Mouse (Mus musculus) forebrain, embryonic 16.5 days (tissue): ENCODE data around the gene Gm26741. TPM values are rescaled to one million over a fixed set of nuclear protein-coding genes. Genes with fewer than 3 reads are reported as not detected.
"Not testable (repeated sequence)": the region's sequence is repeated elsewhere in the genome, so short reads cannot be mapped to it uniquely, and the experiment has no call there.

ENCODE experiments used
- ATAC-seq: fragments of 200-750 bp; cut with Nextera tagmentation; 2 replicates; pipeline ENCODE4 v1.8.0; 2017; ENCODE audit warnings: mild to moderate bottlenecking, moderate library complexity
- H3K27ac ChIP-seq: fragments of 300-500 bp; sonication (generic); 2 replicates; pipeline ENCODE4 v1.5.1; 2014; ENCODE audit warnings: low read length, control low read depth
- H3K27me3 ChIP-seq: fragments of 300-500 bp; sonication (generic); replicated peaks from 2 replicates; pipeline ENCODE4 v1.6.1; 2014; ENCODE audit warnings: low read length; ENCODE audit not compliant: control insufficient read depth, insufficient read depth
- H3K36me3 ChIP-seq: fragments of 300-500 bp; sonication (generic); 2 replicates; pipeline ENCODE4 v1.6.1; 2014; ENCODE audit not compliant: control insufficient read depth, insufficient read depth
- H3K4me1 ChIP-seq: fragments of 300-500 bp; sonication (generic); replicated peaks from 2 replicates; pipeline ENCODE4 v1.6.1; 2014; ENCODE audit warnings: low read length; ENCODE audit not compliant: control insufficient read depth, insufficient read depth
- H3K4me2 ChIP-seq: fragments of 300-500 bp; sonication (generic); 2 replicates; pipeline ENCODE4 v1.6.1; 2014; ENCODE audit warnings: mild to moderate bottlenecking, low read length, control low read depth
- H3K4me3 ChIP-seq: fragments of 300-500 bp; sonication (generic); replicated peaks from 2 replicates; pipeline ENCODE4 v1.5.1; 2014; ENCODE audit warnings: mild to moderate bottlenecking, low read length, control low read depth
- H3K9ac ChIP-seq: fragments of 300-500 bp; sonication (generic); replicated peaks from 2 replicates; pipeline ENCODE4 v1.6.1; 2014; ENCODE audit warnings: low read depth, low read length, control low read depth
- H3K9me3 ChIP-seq: fragments of 300-500 bp; sonication (generic); 2 replicates; pipeline ENCODE4 v1.6.1; 2016; ENCODE audit warnings: low read length; ENCODE audit not compliant: control insufficient read depth
- WGBS: fragments of 180-500 bp; shearing (Covaris S2); extraction: QIAGEN DNeasy Blood & Tissue Kit; methylation state at CpG from one replicate; pipeline ENCODE4 v1.1.7; 2014; 5-methylcytosine and 5-hydroxymethylcytosine counted together
- polyA plus RNA-seq: library from polyadenylated mRNA; unstranded; fragments of >200 nt; fragmentation: Nextera tagmentation; extraction: Ambion mirVana; gene quantifications from 2 replicates; pipeline ENCODE4 v1.2.1, GENCODE M21; 2015

The Gm26741 gene
- polyA plus RNA-seq, result not detected in 2 replicates

DNA sequence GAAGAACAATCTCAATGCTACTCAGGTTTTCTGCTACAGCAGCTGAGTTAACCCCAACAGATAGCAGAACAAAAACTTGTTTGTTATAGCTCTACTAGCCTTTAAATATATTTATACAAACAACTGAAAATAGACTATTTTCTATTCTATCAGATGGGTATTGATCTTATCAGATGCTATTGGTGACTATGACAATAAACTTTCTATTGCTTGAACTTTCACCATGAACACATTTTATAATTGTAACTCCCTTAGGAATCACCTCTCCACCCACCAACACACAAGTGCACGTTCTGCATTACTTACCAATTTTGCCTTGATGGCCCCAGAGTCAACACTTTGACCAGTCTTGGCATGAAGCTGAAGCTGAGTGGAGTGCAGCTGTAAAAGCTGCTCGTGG lies at the start of gene Gm26741:
Gene Gm26741 (plus strand): TSS at position 301 of the 400 bp plus-strand sequence.
- no peak for ATAC-seq
- H3K27ac ChIP-seq, result no peak within 1 kb of the TSS
- WGBS, result 87% methylated on average over 2 of the region's 2 CpGs
- H3K9me3 ChIP-seq, result no peaks in the 10 kb centered on the region
- no peaks in the 10 kb centered on the region for H3K27me3 ChIP-seq
- no peak within 1 kb of the TSS for H3K4me2 ChIP-seq
- no peaks in the 10 kb centered on the region for H3K4me1 ChIP-seq
- H3K9ac ChIP-seq, result no peak within 1 kb of the TSS
- H3K36me3 ChIP-seq, result peaks cover 4% of the 10 kb centered on the region; the same call in 1 of the 2 replicates
- H3K4me3 ChIP-seq, result no peak within 1 kb of the TSS

DNA sequence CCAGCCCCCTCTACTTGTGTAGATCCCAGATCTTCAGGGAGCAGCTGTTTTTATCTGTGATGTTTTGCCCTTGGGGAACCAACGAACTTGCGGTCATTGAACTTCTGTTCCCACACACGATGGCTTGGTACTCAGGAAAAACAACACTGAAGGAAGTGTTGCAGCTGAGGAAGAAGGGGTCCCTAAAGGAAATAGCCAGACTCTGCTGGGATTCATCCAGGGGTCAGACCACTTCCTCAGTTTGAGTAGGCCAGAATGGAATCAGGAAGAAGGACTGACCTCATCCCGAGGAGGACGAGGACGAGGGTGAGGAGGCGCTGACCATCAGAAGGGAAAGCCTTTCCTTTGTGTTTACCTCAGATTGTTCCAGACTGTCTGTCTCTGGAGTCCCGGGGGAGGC lies 49.4 kb upstream of the Gm26741 start:
- H3K4me1 ChIP-seq, result no peaks in the 10 kb centered on the region
- H3K36me3 ChIP-seq, result no peaks in the 10 kb centered on the region; the same call in 1 of the 2 replicates
- no peak overlapping the region for H3K4me2 ChIP-seq
- H3K9me3 ChIP-seq, result no peaks in the 10 kb centered on the region
- no peak overlapping the region for H3K9ac ChIP-seq
- no peak for ATAC-seq
- H3K4me3 ChIP-seq, result no peak overlapping the region
- 86% methylated on average over 8 of the region's 8 CpGs for WGBS
- no peak overlapping the region for H3K27ac ChIP-seq
- H3K27me3 ChIP-seq, result no peaks in the 10 kb centered on the region

DNA sequence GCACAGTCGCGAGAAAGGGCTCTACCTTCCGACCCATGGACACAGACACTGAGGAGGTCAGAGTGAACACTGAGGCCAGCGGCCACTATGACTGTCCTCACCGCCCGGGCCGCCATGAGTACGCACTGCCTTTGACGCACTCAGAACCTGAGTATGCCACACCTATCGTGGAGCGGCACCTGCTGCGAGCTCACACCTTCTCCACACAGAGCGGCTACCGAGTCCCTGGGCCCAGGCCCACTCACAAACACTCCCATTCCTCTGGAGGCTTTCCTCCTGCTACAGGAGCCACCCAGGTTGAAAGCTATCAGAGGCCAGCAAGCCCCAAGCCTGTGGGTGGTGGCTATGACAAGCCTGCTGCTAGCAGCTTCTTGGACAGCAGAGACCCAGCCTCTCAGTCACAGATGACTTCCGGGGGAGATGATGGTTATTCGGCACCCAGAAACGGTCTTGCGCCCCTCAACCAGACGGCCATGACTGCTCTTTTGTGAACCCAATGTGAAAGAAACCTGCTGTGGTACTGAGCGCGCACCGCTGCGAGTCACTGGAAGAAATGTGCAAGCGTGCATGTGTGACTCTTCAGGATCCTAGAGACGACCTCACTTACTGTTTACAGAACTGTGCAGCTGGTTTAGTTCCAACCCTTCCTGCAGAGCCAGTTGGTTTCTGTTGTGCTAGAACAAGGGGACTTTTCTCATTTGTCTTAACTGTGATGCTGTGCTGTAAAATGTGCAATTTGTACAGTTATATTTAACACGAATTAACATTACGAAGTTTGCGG lies 38.9 kb upstream of the Gm26741 start:
- 93% methylated on average over 28 of the region's 28 CpGs for WGBS
- no peak overlapping the region for H3K4me2 ChIP-seq
- ATAC-seq, result no peak
- no peaks in the 10 kb centered on the region for H3K9me3 ChIP-seq
- H3K4me1 ChIP-seq, result no peaks in the 10 kb centered on the region
- H3K4me3 ChIP-seq, result no peak overlapping the region
- no peak overlapping the region for H3K27ac ChIP-seq
- H3K27me3 ChIP-seq, result no peaks in the 10 kb centered on the region
- H3K9ac ChIP-seq, result no peak overlapping the region
- peaks cover 3% of the 10 kb centered on the region; the same call in 1 of the 2 replicates for H3K36me3 ChIP-seq

DNA sequence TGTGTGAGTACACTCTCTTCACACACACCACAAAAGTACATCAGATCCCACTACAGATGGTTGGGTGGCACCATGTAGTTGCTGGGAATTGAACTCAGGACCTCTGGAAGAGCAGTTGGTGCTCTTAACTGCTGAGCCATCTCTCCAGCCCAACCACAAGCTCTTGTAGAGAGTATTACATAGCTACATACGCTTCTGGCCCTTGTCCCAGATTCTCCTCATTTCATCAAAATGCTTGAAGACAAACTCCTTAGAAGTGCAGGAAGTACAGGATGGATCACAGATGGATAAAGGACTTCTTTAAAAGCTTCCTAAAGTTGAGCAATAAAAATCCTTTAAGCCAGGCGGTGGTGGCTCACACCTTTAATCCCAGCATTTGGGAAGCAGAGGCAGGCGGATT lies 36.6 kb upstream of the Gm26741 start:
- no peak for ATAC-seq
- H3K4me2 ChIP-seq, result no peak overlapping the region
- 95% methylated on average over 3 of the region's 3 CpGs for WGBS
- H3K9me3 ChIP-seq, result no peaks in the 10 kb centered on the region
- H3K9ac ChIP-seq, result no peak overlapping the region
- peaks cover 3% of the 10 kb centered on the region; the same call in 1 of the 2 replicates for H3K36me3 ChIP-seq
- H3K27ac ChIP-seq, result no peak overlapping the region
- no peaks in the 10 kb centered on the region for H3K27me3 ChIP-seq
- no peaks in the 10 kb centered on the region for H3K4me1 ChIP-seq
- H3K4me3 ChIP-seq, result no peak overlapping the region

DNA sequence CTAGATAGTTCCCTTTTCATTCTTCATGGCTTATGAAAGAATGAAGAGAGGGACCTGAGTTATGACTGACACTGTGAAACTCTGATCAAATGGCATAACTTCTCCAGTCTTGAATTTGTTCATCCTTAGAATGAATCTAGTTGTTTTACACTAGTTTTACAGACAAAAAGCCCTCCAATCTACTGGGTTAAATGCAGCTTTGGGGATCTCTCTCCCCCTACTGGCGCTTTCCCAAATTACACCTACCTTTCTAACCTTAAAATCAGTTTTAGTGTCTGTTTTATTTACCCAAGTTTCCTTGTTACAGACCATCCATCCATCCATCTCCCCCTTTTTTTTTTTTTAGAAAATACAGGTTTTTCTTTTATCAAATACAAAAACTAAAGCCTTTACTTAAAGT lies 27.6 kb upstream of the Gm26741 start:
- WGBS, result 0% methylated on average over 1 of the region's 1 CpGs
- H3K4me1 ChIP-seq, result no peaks in the 10 kb centered on the region
- no peak overlapping the region for H3K4me3 ChIP-seq
- no peak overlapping the region for H3K4me2 ChIP-seq
- no peaks in the 10 kb centered on the region for H3K27me3 ChIP-seq
- H3K9me3 ChIP-seq, result no peaks in the 10 kb centered on the region
- peaks cover 2% of the 10 kb centered on the region for H3K36me3 ChIP-seq
- H3K9ac ChIP-seq, result no peak overlapping the region
- H3K27ac ChIP-seq, result no peak overlapping the region
- ATAC-seq, result peak; percentile 35; the same call in 1 of the 2 replicates

- H3K4me2 ChIP-seq, H3K27me3 ChIP-seq, H3K9ac ChIP-seq, H3K9me3 ChIP-seq, H3K4me1 ChIP-seq, H3K4me3 ChIP-seq, H3K27ac ChIP-seq: not testable (repeated sequence)
- ATAC-seq, result 0 out of 2 replicates have a peak, but pooled peaks have one; percentile 18
- H3K36me3 ChIP-seq, result peaks cover 16% of the 10 kb centered on the region
- 90% methylated on average over 4 of the region's 4 CpGs for WGBS
These were observed 15.2 kb upstream of the Gm26741 start for GRCm38 (mm10) chr10:52343324-52343723.

GRCm38 (mm10) chr10:52353184-52353583 lies 5.4 kb upstream of the Gm26741 start:
- H3K27ac ChIP-seq, result no peak overlapping the region
- no peaks in the 10 kb centered on the region for H3K4me1 ChIP-seq
- H3K36me3 ChIP-seq, result peaks cover 23% of the 10 kb centered on the region
- no peaks in the 10 kb centered on the region for H3K9me3 ChIP-seq
- H3K9ac ChIP-seq, result no peak overlapping the region
- H3K27me3 ChIP-seq, result no peaks in the 10 kb centered on the region
- WGBS, result 71% methylated on average over 9 of the region's 9 CpGs
- no peak overlapping the region for H3K4me3 ChIP-seq
- H3K4me2 ChIP-seq, result no peak overlapping the region
- ATAC-seq, result no peak

DNA sequence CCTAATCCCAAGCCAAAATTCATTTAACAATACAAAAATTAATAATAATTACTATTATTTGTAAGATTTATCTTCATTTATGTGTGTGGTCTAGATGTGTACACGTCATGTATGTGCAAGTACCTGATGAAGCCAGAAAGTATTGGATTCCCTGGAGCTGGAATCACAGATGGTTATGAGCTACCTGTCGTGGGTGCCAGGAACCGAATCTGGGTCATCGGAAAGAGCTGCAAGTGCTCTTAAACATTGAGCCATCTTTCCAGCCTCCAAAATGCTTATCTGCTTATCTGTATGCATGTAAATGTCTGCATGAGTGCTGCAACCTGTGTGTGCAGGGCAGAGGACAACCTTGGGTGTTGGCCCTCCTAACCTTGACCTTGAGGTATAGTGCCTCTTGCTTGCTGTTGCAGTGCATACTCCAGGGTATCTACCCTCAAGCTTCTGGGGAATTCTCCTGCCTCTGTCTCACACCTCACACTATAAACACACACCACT lies 1.7 kb downstream of the Gm26741 start:
- ATAC-seq, result no peak
- no peak overlapping the region for H3K4me3 ChIP-seq
- H3K9me3 ChIP-seq, result no peaks in the 10 kb centered on the region
- H3K4me1 ChIP-seq, result no peaks in the 10 kb centered on the region
- peaks cover 4% of the 10 kb centered on the region; the same call in 1 of the 2 replicates for H3K36me3 ChIP-seq
- no peak overlapping the region for H3K9ac ChIP-seq
- H3K27me3 ChIP-seq, result no peaks in the 10 kb centered on the region
- 98% methylated on average over 4 of the region's 4 CpGs for WGBS
- H3K4me2 ChIP-seq, result no peak overlapping the region
- no peak overlapping the region for H3K27ac ChIP-seq

DNA sequence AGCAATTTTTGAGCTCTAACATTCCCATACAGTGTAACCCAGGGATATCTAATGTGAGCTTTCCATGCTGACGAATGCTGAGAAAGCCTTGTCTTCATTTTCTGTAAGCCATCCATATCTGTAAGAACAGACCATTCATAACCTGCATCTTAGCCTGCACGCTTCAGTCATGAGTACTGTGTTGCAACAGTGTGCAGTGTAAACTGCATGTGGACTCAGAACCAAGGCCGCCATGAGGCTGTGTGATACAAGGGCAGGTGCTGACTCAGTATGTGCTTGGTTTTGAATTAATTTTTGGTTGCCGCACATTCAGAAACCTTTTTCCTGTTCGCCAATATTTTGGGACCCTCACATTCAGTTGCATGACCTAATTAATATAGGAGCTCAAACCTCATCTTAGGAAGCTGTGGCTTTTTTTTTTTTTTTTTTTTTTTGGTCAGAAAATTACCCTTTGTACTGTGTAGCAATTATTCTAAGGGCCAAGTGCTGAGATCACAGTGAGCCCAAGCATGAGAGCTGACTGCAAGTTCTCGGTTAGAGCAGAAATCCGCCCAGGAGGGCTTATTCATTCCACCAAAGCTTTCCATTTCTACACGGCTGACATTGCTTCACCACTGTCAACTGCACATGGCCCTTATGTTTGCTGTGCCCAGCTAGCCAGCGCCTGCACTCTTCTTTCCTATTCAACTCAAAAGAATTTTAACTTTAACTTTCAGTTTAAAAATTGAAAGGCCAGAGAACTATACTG lies 2.5 kb downstream of the Gm26741 start:
- Histone ChIP-seq H3K4me3 (no peak overlapping the region), H3K27me3 (no peaks in the 10 kb centered on the region), H3K9ac (no peak overlapping the region), H3K4me1 (no peaks in the 10 kb centered on the region), H3K9me3 (no peaks in the 10 kb centered on the region), H3K27ac (no peak overlapping the region), H3K4me2 (no peak overlapping the region), H3K36me3 (peaks cover 2% of the 10 kb centered on the region; the same call in 1 of the 2 replicates)
- WGBS, result 81% methylated on average over 9 of the region's 9 CpGs
- no peak for ATAC-seq
